Mouse (Mus musculus) MEL (cell line): ENCODE data around the gene Prkce. TPM values are rescaled to one million over a fixed set of nuclear protein-coding genes. Genes with fewer than 3 reads are reported as not detected.

Experiments used
- DNase-seq: peaks from one replicate; pipeline ENCODE4 v3.0.0; 2011; ENCODE audit warnings: low read depth, low spot score
- H3K27ac ChIP-seq: 2 replicates; pipeline ENCODE4 v1.5.1; 2012; ENCODE audit warnings: low read depth, mild to moderate bottlenecking, control low read depth, low read length, moderate library complexity; ENCODE audit not compliant: control insufficient read depth
- H3K27me3 ChIP-seq, 2 experiments: fragments of 150-350 bp in 1 of 2; sonication (generic) in 1 of 2; 2 replicates each; pipeline ENCODE4 v1.6.1; 2012; ENCODE audit warnings: low read length in 2 of 2, mild to moderate bottlenecking in 2 of 2, improper control_type of control experiment in 1 of 2, moderate library complexity in 1 of 2; ENCODE audit not compliant: insufficient read depth in 2 of 2, control insufficient read depth in 1 of 2
- H3K36me3 ChIP-seq, 2 experiments: 2 replicates each; pipeline ENCODE4 v1.6.1; 2012 to 2014; ENCODE audit warnings: low read length in 2 of 2, improper control_type of control experiment in 1 of 2, inconsistent platforms in 1 of 2, mild to moderate bottlenecking in 1 of 2; ENCODE audit not compliant: insufficient read depth in 2 of 2, control insufficient read depth in 1 of 2
- H3K4me1 ChIP-seq, 2 experiments: fragments of 150-350 bp in 1 of 2; sonication (generic) in 1 of 2; 2 replicates each; pipeline ENCODE4 v1.6.1; 2012; ENCODE audit warnings: low read length in 2 of 2, improper control_type of control experiment in 1 of 2, mild to moderate bottlenecking in 1 of 2; ENCODE audit not compliant: insufficient read depth in 2 of 2, control insufficient read depth in 1 of 2
- H3K4me3 ChIP-seq, 2 experiments: fragments of 150-350 bp in 1 of 2; sonication (generic) in 1 of 2; 2 replicates each; pipeline ENCODE4 v1.5.1; 2012; ENCODE audit warnings: low read depth in 2 of 2, low read length in 2 of 2, mild to moderate bottlenecking in 2 of 2, moderate library complexity in 2 of 2, control low read depth in 1 of 2, improper control_type of control experiment in 1 of 2; ENCODE audit not compliant: control insufficient read depth in 1 of 2, insufficient read depth in 1 of 2
- H3K79me2 ChIP-seq: 2 replicates; pipeline ENCODE4 v1.6.1; 2012; ENCODE audit warnings: mild to moderate bottlenecking, low read length, moderate library complexity; ENCODE audit not compliant: control insufficient read depth, poor library complexity, insufficient read depth
- H3K9ac ChIP-seq: 2 replicates; pipeline ENCODE4 v1.6.1; 2012; ENCODE audit warnings: low read depth, mild to moderate bottlenecking, control low read depth, low read length, moderate library complexity; ENCODE audit not compliant: control insufficient read depth, poor library complexity, severe bottlenecking
- H3K9me3 ChIP-seq: fragments of 150-350 bp; sonication (generic); replicated peaks from 2 replicates; pipeline ENCODE4 v1.6.1; 2012; ENCODE audit warnings: mild to moderate bottlenecking, low read length, improper control_type of control experiment, moderate library complexity; ENCODE audit not compliant: insufficient read depth
- CHD1 ChIP-seq: IDR thresholded peaks from 2 replicates; pipeline ENCODE4 v1.6.1; 2012; ENCODE audit warnings: low read depth, mild to moderate bottlenecking, inconsistent platforms, low read length, improper control_type of control experiment
- CHD2 ChIP-seq: IDR thresholded peaks from 2 replicates; pipeline ENCODE4 v1.6.1; 2011; ENCODE audit warnings: low read length, improper control_type of control experiment
- CTCF ChIP-seq, 3 experiments: IDR thresholded peaks in 2 of 3; conservative IDR thresholded peaks in 1 of 3; 2 replicates each; pipeline ENCODE4 v1.5.1; 2011 to 2012; ENCODE audit warnings: low read length in 3 of 3, low read depth in 2 of 3, mild to moderate bottlenecking in 2 of 3, improper control_type of control experiment in 1 of 3, inconsistent platforms in 1 of 3, mixed read lengths in 1 of 3, moderate library complexity in 1 of 3; ENCODE audit not compliant: control insufficient read depth in 1 of 3, insufficient read depth in 1 of 3, poor library complexity in 1 of 3, severe bottlenecking in 1 of 3
- E2F4 ChIP-seq: IDR thresholded peaks from 2 replicates; pipeline ENCODE4 v1.6.1; 2011; ENCODE audit warnings: low read depth, low read length, improper control_type of control experiment, borderline replicate concordance
- EP300 ChIP-seq, 2 experiments: IDR thresholded peaks; 2 replicates each; pipeline ENCODE4 v1.6.1; 2011; ENCODE audit warnings: improper control_type of control experiment in 2 of 2, low read length in 2 of 2, low read depth in 1 of 2, mild to moderate bottlenecking in 1 of 2
- ETS1 ChIP-seq: IDR thresholded peaks from 2 replicates; pipeline ENCODE4 v1.6.1; 2012; ENCODE audit warnings: low read depth, mild to moderate bottlenecking, inconsistent platforms, low read length, improper control_type of control experiment, moderate library complexity
- GABPA ChIP-seq: IDR thresholded peaks from 2 replicates; pipeline ENCODE4 v1.6.1; 2012; ENCODE audit warnings: low read depth, mild to moderate bottlenecking, inconsistent platforms, low read length, improper control_type of control experiment, moderate library complexity
- GATA1 ChIP-seq: IDR thresholded peaks from 2 replicates; pipeline ENCODE4 v1.6.1; 2011; ENCODE audit warnings: low read depth, low read length, improper control_type of control experiment
- HCFC1 ChIP-seq: IDR thresholded peaks from 2 replicates; pipeline ENCODE4 v1.6.1; 2012; ENCODE audit warnings: low read depth, mild to moderate bottlenecking, inconsistent platforms, low read length, improper control_type of control experiment, moderate library complexity
- JUND ChIP-seq: IDR thresholded peaks from 2 replicates; pipeline ENCODE4 v1.6.1; 2011; ENCODE audit warnings: low read depth, mild to moderate bottlenecking, improper control_type of control experiment, low read length
- KAT2A ChIP-seq: conservative IDR thresholded peaks from 2 replicates; pipeline ENCODE4 v1.6.1; 2012; ENCODE audit warnings: low read depth, low read length, improper control_type of control experiment, inconsistent platforms
- MAFK ChIP-seq: IDR thresholded peaks from 2 replicates; pipeline ENCODE4 v1.6.1; 2011; ENCODE audit warnings: low read depth, mild to moderate bottlenecking, low read length, improper control_type of control experiment, borderline replicate concordance
- MAX ChIP-seq: IDR thresholded peaks from 2 replicates; pipeline ENCODE4 v1.6.1; 2011; ENCODE audit warnings: low read length, improper control_type of control experiment
- MEF2A ChIP-seq: IDR thresholded peaks from 2 replicates; pipeline ENCODE4 v1.6.1; 2014; ENCODE audit warnings: low read depth, mild to moderate bottlenecking, inconsistent platforms, low read length, improper control_type of control experiment; ENCODE audit not compliant: poor library complexity, insufficient replicate concordance, severe bottlenecking; ENCODE audit errors: extremely low read depth
- MXI1 ChIP-seq: IDR thresholded peaks from 2 replicates; pipeline ENCODE4 v1.6.1; 2011; ENCODE audit warnings: mild to moderate bottlenecking, low read depth, low read length, improper control_type of control experiment
- MYB ChIP-seq: IDR thresholded peaks from 2 replicates; pipeline ENCODE4 v1.6.1; 2011; ENCODE audit warnings: mild to moderate bottlenecking, low read depth, low read length, improper control_type of control experiment
- MYC ChIP-seq: IDR thresholded peaks from 2 replicates; pipeline ENCODE4 v1.6.1; 2011; ENCODE audit warnings: low read depth, mild to moderate bottlenecking, low read length, improper control_type of control experiment, moderate library complexity
- NELFE ChIP-seq: IDR thresholded peaks from 2 replicates; pipeline ENCODE4 v1.6.1; 2011; ENCODE audit warnings: low read depth, low read length, improper control_type of control experiment
- NRF1 ChIP-seq: IDR thresholded peaks from 2 replicates; pipeline ENCODE4 v1.6.1; 2014; ENCODE audit warnings: low read depth, mild to moderate bottlenecking, inconsistent platforms, low read length, improper control_type of control experiment, moderate library complexity; ENCODE audit not compliant: poor library complexity, insufficient read depth, severe bottlenecking
- POLR2A ChIP-seq, 2 experiments: IDR thresholded peaks; 2 replicates each; pipeline ENCODE4 v1.6.1; 2011 to 2012; ENCODE audit warnings: low read length in 2 of 2, mild to moderate bottlenecking in 2 of 2, control low read depth in 1 of 2, improper control_type of control experiment in 1 of 2, low read depth in 1 of 2, moderate library complexity in 1 of 2; ENCODE audit not compliant: control insufficient read depth in 1 of 2, insufficient read depth in 1 of 2, poor library complexity in 1 of 2
- POLR2AphosphoS2 ChIP-seq: IDR thresholded peaks from 2 replicates; pipeline ENCODE4 v1.6.1; 2011; ENCODE audit warnings: low read length, improper control_type of control experiment
- POLR2AphosphoS5 ChIP-seq: IDR thresholded peaks from 2 replicates; pipeline ENCODE4 v1.6.1; 2012; ENCODE audit warnings: low read depth, borderline replicate concordance, mild to moderate bottlenecking, inconsistent platforms, low read length, moderate library complexity, mixed read lengths
- RAD21 ChIP-seq: IDR thresholded peaks from 2 replicates; pipeline ENCODE4 v1.6.1; 2011; ENCODE audit warnings: mild to moderate bottlenecking, low read depth, low read length, improper control_type of control experiment
- RCOR1 ChIP-seq: IDR thresholded peaks from 2 replicates; pipeline ENCODE4 v1.6.1; 2012; ENCODE audit warnings: low read depth, mild to moderate bottlenecking, inconsistent platforms, low read length, improper control_type of control experiment
- SIN3A ChIP-seq: IDR thresholded peaks from 2 replicates; pipeline ENCODE4 v1.6.1; 2012; ENCODE audit warnings: low read length, improper control_type of control experiment, inconsistent platforms
- SMC3 ChIP-seq: IDR thresholded peaks from 2 replicates; pipeline ENCODE4 v1.6.1; 2011; ENCODE audit warnings: low read depth, low read length, improper control_type of control experiment
- TAL1 ChIP-seq: IDR thresholded peaks from 2 replicates; pipeline ENCODE4 v1.6.1; 2012; ENCODE audit warnings: mild to moderate bottlenecking, inconsistent platforms, low read length, moderate library complexity, mixed read lengths
- TBP ChIP-seq: IDR thresholded peaks from 2 replicates; pipeline ENCODE4 v1.8.0; 2011; ENCODE audit warnings: low read depth, low read length, improper control_type of control experiment
- TCF12 ChIP-seq: IDR thresholded peaks from 2 replicates; pipeline ENCODE4 v1.6.1; 2014; ENCODE audit warnings: low read depth, mild to moderate bottlenecking, inconsistent platforms, low read length, improper control_type of control experiment, moderate library complexity
- UBTF ChIP-seq: IDR thresholded peaks from 2 replicates; pipeline ENCODE4 v1.6.1; 2012; ENCODE audit warnings: low read depth, mild to moderate bottlenecking, inconsistent platforms, low read length, improper control_type of control experiment, moderate library complexity, borderline replicate concordance; ENCODE audit not compliant: insufficient read depth
- USF1 ChIP-seq: IDR thresholded peaks from 2 replicates; pipeline ENCODE4 v1.6.1; 2014; ENCODE audit warnings: low read depth, mild to moderate bottlenecking, inconsistent platforms, low read length, improper control_type of control experiment, moderate library complexity
- USF2 ChIP-seq, 2 experiments: IDR thresholded peaks; 2 replicates each; pipeline ENCODE4 v1.6.1; 2011 to 2012; ENCODE audit warnings: improper control_type of control experiment in 2 of 2, low read length in 2 of 2, borderline replicate concordance in 1 of 2, inconsistent platforms in 1 of 2, low read depth in 1 of 2, mild to moderate bottlenecking in 1 of 2; ENCODE audit not compliant: insufficient read depth in 1 of 2
- ZC3H11A ChIP-seq: IDR thresholded peaks from 2 replicates; pipeline ENCODE4 v1.6.1; 2012; ENCODE audit warnings: low read depth, mild to moderate bottlenecking, inconsistent platforms, low read length, improper control_type of control experiment
- ZKSCAN1 ChIP-seq: IDR thresholded peaks from 2 replicates; pipeline ENCODE4 v1.6.1; 2012; ENCODE audit warnings: low read depth, mild to moderate bottlenecking, inconsistent platforms, low read length, improper control_type of control experiment, moderate library complexity
- ZMIZ1 ChIP-seq: IDR thresholded peaks from 2 replicates; pipeline ENCODE4 v1.6.1; 2012; ENCODE audit warnings: low read depth, mild to moderate bottlenecking, inconsistent platforms, low read length, improper control_type of control experiment, moderate library complexity
- ZNF384 ChIP-seq: IDR thresholded peaks from 2 replicates; pipeline ENCODE4 v1.6.1; 2012; ENCODE audit warnings: low read depth, mild to moderate bottlenecking, inconsistent platforms, low read length, improper control_type of control experiment
- polyA plus RNA-seq, 2 experiments: library from polyadenylated mRNA; stranded (reverse) in 1 of 2; unstranded in 1 of 2; fragments of >175 nt in 1 of 2; fragments of >200 nt in 1 of 2; gene quantifications; 2 replicates each; pipeline versions ENCODE4 v1.2.1 to v1.2.4; 2012; ENCODE audit warnings: low replicate concordance in 2 of 2, low read depth in 1 of 2; ENCODE audit not compliant: insufficient read length in 2 of 2, insufficient read depth in 1 of 2, missing spikeins in 1 of 2
- total RNA-seq: library from RNA; depleted of rRNA; stranded (reverse); fragments of 300-350 nt; gene quantifications from 2 replicates; pipeline ENCODE4 v1.2.3, GENCODE M21; 2012

Prkce gene
- total and polyA plus RNA-seq, 3 experiments: 3.0 to 5.3 TPM; not detected in 1

DNA sequence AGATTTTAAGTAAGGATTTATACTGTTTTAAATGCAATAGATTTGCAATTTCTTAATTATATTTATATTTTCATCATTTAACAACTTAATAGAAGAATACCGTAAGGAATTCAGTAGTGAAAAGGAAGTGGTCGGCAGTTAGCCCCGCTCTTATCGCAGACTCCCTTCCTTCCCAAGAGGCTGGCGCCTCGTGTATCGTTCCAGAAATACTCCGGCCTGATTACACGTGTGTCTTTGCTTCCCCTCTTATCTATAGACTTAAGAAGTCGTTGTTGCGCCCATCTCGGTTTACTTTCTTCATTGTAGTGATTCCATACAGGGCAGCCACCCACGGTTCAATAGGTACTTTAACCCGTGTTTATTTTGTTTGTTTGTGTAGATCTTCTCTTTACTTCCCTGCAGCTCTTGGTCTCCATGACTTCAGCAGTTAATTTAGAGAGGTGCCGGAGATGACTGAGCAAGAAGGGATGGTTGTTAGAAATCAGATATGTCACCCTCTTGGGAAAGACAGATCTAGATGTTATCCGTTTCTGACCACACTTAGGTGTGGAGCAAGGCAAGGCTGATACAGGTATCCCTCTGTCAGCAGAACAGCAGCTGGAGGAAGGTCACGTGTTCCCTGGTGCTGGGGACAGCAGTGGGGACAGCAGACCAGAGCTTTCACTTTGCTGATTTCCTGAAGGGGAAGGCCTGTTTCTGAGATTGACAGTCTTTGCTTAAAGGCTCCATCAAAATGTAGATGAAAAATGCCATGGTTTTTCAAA lies 40.7 kb downstream of the Prkce start:
- H3K36me3 ChIP-seq: peaks cover 0 to 22% of the 10 kb centered on the region in 2 experiments; a peak in 2 of 4 replicates
- H3K9ac ChIP-seq: peak overlapping the region; percentile 43
- H3K4me1 ChIP-seq: peaks cover 20 to 37% of the 10 kb centered on the region in 2 experiments
- H3K27me3 ChIP-seq: no peaks in the 10 kb centered on the region
- peak overlapping the region; percentile 88 for H3K27ac ChIP-seq
- peak overlapping the region; percentile 33 to 56 for H3K4me3 ChIP-seq
- H3K9me3 ChIP-seq: no peaks in the 10 kb centered on the region
- no peaks in the 10 kb centered on the region for H3K79me2 ChIP-seq
- peak; percentile 81 for DNase-seq
- TF ChIP-seq GABPA (no peak), USF2 (IDR thresholded peaks at IDR 0.05; ENCODE audit: borderline replicate concordance in 1 of 2, insufficient read depth in 1 of 2, low read depth in 1 of 2, low read length in 2 of 2) (peak in 1 of 2 experiments; percentile 62; a peak in 1 of 4 replicates), ETS1 (peak; percentile 91), ZKSCAN1 (no peak), HCFC1 (no peak), POLR2AphosphoS2 (no peak), KAT2A (no peak; the same call in 1 of the 2 replicates), NRF1 (0 out of 2 replicates have a peak, but pooled peaks have one; percentile 8), POLR2A (IDR thresholded peaks at IDR 0.05; ENCODE audit: control insufficient read depth in 1 of 2, insufficient read depth in 1 of 2, low read depth in 1 of 2, low read length in 2 of 2, poor library complexity in 1 of 2) (no peak), MEF2A (peak; percentile 93; the same call in 1 of the 2 replicates), TBP (0 out of 2 replicates have a peak, but pooled peaks have one; percentile 47), SMC3 (no peak), MAX (peak; percentile 92), USF1 (peak; percentile 90), EP300 (IDR thresholded peaks at IDR 0.05; ENCODE audit: low read depth in 1 of 2, low read length in 2 of 2) (peak; percentile 94 to 97), POLR2AphosphoS5 (no peak), NELFE (no peak), UBTF (no peak), GATA1 (peak; percentile 95), CTCF (IDR thresholded peaks at IDR 0.05 in 2 of 3, conservative IDR thresholded peaks at IDR 0.05 in 1 of 3; ENCODE audit: control insufficient read depth in 1 of 3, insufficient read depth in 1 of 3, low read depth in 2 of 3, low read length in 3 of 3, poor library complexity in 1 of 3, severe bottlenecking in 1 of 3) (no peak), CHD2 (no peak), MAFK (peak; percentile 18; the same call in 1 of the 2 replicates), RCOR1 (peak; percentile 94), CHD1 (no peak), ZNF384 (no peak), E2F4 (no peak), ZC3H11A (no peak), MXI1 (peak; percentile 95), RAD21 (no peak), SIN3A (peak; percentile 85), ZMIZ1 (no peak), JUND (no peak), TAL1 (peak; percentile 48), MYB (peak; percentile 93), TCF12 (peak; percentile 90), MYC (peak; percentile 97)
